Mouse (Mus musculus) 3134 (cell line): Measurements from ENCODE around the gene Usp29.
"Not testable (repeated sequence)": the region's sequence is repeated elsewhere in the genome, so short reads cannot be mapped to it uniquely, and the experiment has no call there.

Experiments
- DNase-seq: peaks from one replicate; pipeline ENCODE4 v3.0.0-alpha.2; 2011; ENCODE audit warnings: low spot score; ENCODE audit not compliant: insufficient read length; ENCODE audit errors: extremely low read depth

Gene Usp29

GRCm38 (mm10) chr7:6760170-6760569 is 29.8 kb downstream of the Usp29 start:
- no peak for DNase-seq

- no peak for DNase-seq
Observed at GRCm38 (mm10) chr7:6765240-6765639, 34.9 kb downstream of the Usp29 start.

- no peak for DNase-seq
Observed at GRCm38 (mm10) chr7:6770286-6770685, 39.9 kb downstream of the Usp29 start.

GRCm38 (mm10) chr7:6773865-6774413 is 43.6 kb downstream of the Usp29 start:
- DNase-seq = not testable (repeated sequence)

- no peak for DNase-seq
Observed at GRCm38 (mm10) chr7:6776314-6777059, 46.1 kb downstream of the Usp29 start.

GRCm38 (mm10) chr7:6777107-6777506 is 46.7 kb downstream of the Usp29 start:
- DNase-seq = no peak

- no peak for DNase-seq
Observed at GRCm38 (mm10) chr7:6777689-6778088, 47.3 kb downstream of the Usp29 start.

- DNase-seq = no peak
Observed at GRCm38 (mm10) chr7:6779172-6779571, 48.8 kb downstream of the Usp29 start.

- DNase-seq = no peak
Observed at GRCm38 (mm10) chr7:6781541-6781940, 51.2 kb downstream of the Usp29 start.

- DNase-seq = no peak
Observed at GRCm38 (mm10) chr7:6784340-6785073, 54.1 kb downstream of the Usp29 start.

GRCm38 (mm10) chr7:6787000-6787399 is 56.6 kb downstream of the Usp29 start:
- no peak for DNase-seq

GRCm38 (mm10) chr7:6788101-6788500 is 57.7 kb downstream of the Usp29 start:
- DNase-seq = no peak

GRCm38 (mm10) chr7:6791286-6792065 is 61.1 kb downstream of the Usp29 start:
- DNase-seq = no peak

- DNase-seq = no peak
Observed at GRCm38 (mm10) chr7:6793240-6793639, 62.9 kb downstream of the Usp29 start.

GRCm38 (mm10) chr7:6793811-6794210 is 63.4 kb downstream of the Usp29 start:
- no peak for DNase-seq

- no peak for DNase-seq
Observed at GRCm38 (mm10) chr7:6797408-6797807, 67.0 kb downstream of the Usp29 start.

GRCm38 (mm10) chr7:6799105-6799805 is 68.9 kb downstream of the Usp29 start:
- DNase-seq = no peak

GRCm38 (mm10) chr7:6800586-6801441 is 70.4 kb downstream of the Usp29 start:
- DNase-seq = no peak

GRCm38 (mm10) chr7:6801642-6802041 is 71.3 kb downstream of the Usp29 start:
- DNase-seq = no peak

GRCm38 (mm10) chr7:6810556-6810955 is 80.2 kb downstream of the Usp29 start:
- no peak for DNase-seq
